ENCODE assay signal across 25 mouse cellular contexts in the genomic region with DNA sequence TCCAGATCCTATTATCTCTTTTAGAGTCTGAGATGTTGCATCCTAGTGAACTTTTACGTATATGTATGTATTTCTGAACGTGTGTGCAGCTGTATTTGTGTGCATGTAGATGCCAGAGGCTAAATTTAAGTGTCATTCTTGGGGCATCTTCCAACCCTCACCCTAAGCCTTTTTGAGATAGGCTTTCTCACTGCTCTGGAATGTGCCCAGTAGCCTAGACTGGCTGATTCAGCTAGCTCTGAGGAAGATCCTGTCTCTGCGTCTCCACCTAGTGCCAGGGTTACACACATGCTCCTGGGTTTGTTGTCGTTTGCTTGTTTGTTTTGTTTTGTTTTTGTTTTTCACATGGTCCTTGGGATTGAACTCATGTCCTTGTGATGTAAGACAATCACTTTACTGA. TPM values are rescaled to one million over a fixed set of nuclear protein-coding genes. Genes with fewer than 3 reads are reported as not detected.
"Had no signal": no experiment of that assay in that cellular context is flagged by ENCODE, and none has a peak within 500 bp of the region (broad histone marks: within the 10 kb centered on the region; RNA-seq: fewer than 3 reads in every experiment).

No protein-coding gene starts in this region.

- H3K9me3 ChIP-seq: heart, embryonic 13.5 days; heart, embryonic 15.5 days; hindbrain, embryonic 13.5 days; hindbrain, embryonic 15.5 days; kidney, embryonic 15.5 days; limb, embryonic 13.5 days; limb, embryonic 15.5 days had no signal

- ATAC-seq: hindbrain, postnatal 0 days; intestine, embryonic 16.5 days; liver, embryonic 12.5 days had no signal

- H3K4me2 ChIP-seq: heart, embryonic 13.5 days; heart, embryonic 15.5 days; hindbrain, embryonic 13.5 days; hindbrain, embryonic 15.5 days; kidney, embryonic 15.5 days; limb, embryonic 13.5 days; limb, embryonic 15.5 days; liver, embryonic 12.5 days had no signal

- H3K4me1 ChIP-seq: heart, embryonic 13.5 days; heart, embryonic 15.5 days; kidney, embryonic 15.5 days; limb, embryonic 13.5 days; limb, embryonic 15.5 days; liver, embryonic 12.5 days had no signal

- H3K4me3 ChIP-seq: heart, embryonic 13.5 days; heart, embryonic 15.5 days; hindbrain, embryonic 13.5 days; hindbrain, embryonic 15.5 days; kidney, embryonic 15.5 days; limb, embryonic 13.5 days; limb, embryonic 15.5 days; liver, embryonic 12.5 days had no signal

- H3K27me3 ChIP-seq: heart, embryonic 13.5 days; heart, embryonic 15.5 days; hindbrain, embryonic 13.5 days; hindbrain, embryonic 15.5 days; kidney, embryonic 15.5 days; limb, embryonic 13.5 days; limb, embryonic 15.5 days; liver, embryonic 12.5 days had no signal

- H3K27ac ChIP-seq: heart, embryonic 13.5 days; heart, embryonic 15.5 days; hindbrain, embryonic 13.5 days; hindbrain, embryonic 15.5 days; hindbrain, postnatal 0 days; kidney, embryonic 15.5 days; kidney, postnatal 0 days; limb, embryonic 13.5 days; limb, embryonic 15.5 days; liver, embryonic 12.5 days; liver, embryonic 14.5 days had no signal

- H3K36me3 ChIP-seq: heart, embryonic 13.5 days; heart, embryonic 15.5 days; hindbrain, embryonic 13.5 days; hindbrain, embryonic 15.5 days; kidney, embryonic 15.5 days; limb, embryonic 13.5 days; limb, embryonic 15.5 days; liver, embryonic 12.5 days had no signal

- H3K9ac ChIP-seq: heart, embryonic 13.5 days; heart, embryonic 15.5 days; hindbrain, embryonic 13.5 days; hindbrain, embryonic 15.5 days; kidney, embryonic 15.5 days; limb, embryonic 13.5 days; limb, embryonic 15.5 days; liver, embryonic 12.5 days; liver, embryonic 14.5 days had no signal

- DNase-seq: gastrocnemius, postnatal 10 days; gastrocnemius, postnatal 25 days; heart, adult 18-20 months; heart, postnatal 14 days; heart, postnatal 36 days; kidney, adult 11 months; kidney, adult 2 months; kidney, adult 9 months; kidney, postnatal 14 days; kidney, postnatal 36 days; left cerebral cortex, postnatal 4 days had no signal

RNA-seq across cellular contexts. Expression of a gene that starts 31.1 kb away (rescaled TPM):
- total RNA-seq: hematopoietic stem cell, adult 5-6 weeks; liver, adult 2 months had no signal
- polyA plus RNA-seq: liver, adult 2 months had no signal
